Mouse (Mus musculus) megakaryocyte, adult 5-6 weeks (primary cell): ENCODE data around the gene Map3k13. TPM values are rescaled to one million over a fixed set of nuclear protein-coding genes. Genes with fewer than 3 reads are reported as not detected.

Experiments
- ATAC-seq: 2 replicates; pipeline ENCODE4 v1.8.0; 2016; ENCODE audit warnings: mild to moderate bottlenecking, inconsistent platforms; ENCODE audit not compliant: poor library complexity, severe bottlenecking
- total RNA-seq, 2 experiments: library from RNA; stranded (forward) in 1 of 2; stranded (reverse) in 1 of 2; fragments of 153-499, 151-499 nt in 1 of 2; fragments of 221-1000, 200-1000 nt in 1 of 2; gene quantifications; 2 replicates each; pipeline versions ENCODE4 v1.2.3 to v1.2.4; 2015 to 2017

Map3k13 gene
- total RNA-seq, 2 experiments from 2014 or later = 0.04 TPM; not detected in 1

DNA sequence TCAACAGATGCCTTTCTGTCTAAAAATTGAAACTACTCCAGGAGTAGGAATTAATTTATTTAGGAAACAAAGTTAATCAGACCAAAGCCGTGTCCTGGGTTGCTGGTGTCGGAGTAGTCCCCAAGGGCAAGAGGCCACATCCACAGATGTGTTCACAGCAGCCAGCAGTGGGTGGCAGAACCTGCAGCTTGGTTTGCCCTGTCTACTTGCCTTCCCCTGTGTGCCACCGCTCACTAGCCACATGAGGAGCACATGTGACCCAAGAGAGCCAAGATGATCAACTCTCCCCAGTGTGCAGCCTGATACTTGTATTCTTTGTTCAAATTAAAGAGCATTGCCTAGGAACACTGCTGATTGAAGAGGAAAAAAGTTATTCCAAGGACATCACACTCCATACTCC, 54.3 kb downstream of the Map3k13 start:
- ATAC-seq = no peak

DNA sequence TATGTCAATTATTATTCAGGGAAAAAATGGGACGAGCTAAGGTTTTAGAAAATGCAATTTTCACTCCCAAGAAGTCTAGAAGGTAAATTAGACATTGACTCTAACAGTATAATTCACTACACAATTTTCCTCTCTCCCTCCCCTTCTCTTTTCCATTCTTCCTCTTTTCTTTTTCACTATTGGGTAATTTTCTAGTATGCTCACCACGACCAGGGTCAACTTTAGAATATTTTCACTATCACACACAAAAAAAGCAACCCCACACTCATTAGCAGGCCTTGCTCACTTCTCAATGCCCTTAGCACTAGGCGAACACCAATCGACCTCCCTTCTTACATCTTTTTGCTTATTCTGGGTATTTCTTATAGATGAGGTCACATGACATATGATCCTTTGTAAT, 54.7 kb downstream of the Map3k13 start:
- peak; percentile 54; the same call in 1 of the 2 replicates for ATAC-seq

DNA sequence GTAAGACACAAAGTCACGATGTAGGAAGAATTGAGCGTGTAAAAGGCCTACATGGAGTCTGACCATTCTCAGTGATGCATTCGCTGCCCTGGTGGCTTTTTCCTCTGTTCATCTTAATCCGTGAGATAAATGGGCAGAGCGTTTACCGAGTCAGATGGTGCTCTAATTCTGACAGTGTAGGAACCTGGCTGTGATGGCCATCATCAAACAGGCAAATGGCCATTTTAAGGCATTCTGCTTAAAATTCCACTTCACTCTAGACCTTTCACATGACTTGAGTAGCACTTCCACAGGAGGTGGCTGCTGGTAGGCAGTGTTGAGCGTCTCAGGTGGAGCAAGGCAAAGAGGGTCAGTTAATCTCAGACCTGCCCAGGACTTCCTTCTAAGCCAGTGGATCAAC, 58.2 kb downstream of the Map3k13 start:
- ATAC-seq = no peak

DNA sequence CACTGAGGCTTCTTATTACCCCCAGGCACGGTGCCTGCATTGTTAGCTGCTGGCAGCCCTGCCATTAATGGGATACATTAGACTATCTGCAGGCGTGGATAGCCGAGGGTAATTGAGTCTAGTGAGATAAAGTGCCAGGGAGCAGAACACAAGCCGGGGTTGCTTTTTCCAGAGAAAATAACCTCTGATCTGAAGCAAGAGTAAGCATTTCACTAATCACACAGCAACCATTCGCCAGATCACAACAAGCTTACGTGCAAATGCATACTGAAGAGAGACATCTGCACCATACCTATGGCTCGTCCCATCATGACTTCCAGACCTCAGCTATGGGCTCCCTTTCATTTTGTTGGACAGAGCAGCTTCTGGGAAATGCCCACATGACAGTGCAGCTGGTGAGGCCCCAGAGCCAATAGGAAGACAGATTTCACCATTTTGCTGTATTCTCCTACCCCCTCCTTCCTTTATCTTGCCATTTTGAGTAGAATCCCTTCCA, 59.3 kb downstream of the Map3k13 start:
- ATAC-seq = no peak

DNA sequence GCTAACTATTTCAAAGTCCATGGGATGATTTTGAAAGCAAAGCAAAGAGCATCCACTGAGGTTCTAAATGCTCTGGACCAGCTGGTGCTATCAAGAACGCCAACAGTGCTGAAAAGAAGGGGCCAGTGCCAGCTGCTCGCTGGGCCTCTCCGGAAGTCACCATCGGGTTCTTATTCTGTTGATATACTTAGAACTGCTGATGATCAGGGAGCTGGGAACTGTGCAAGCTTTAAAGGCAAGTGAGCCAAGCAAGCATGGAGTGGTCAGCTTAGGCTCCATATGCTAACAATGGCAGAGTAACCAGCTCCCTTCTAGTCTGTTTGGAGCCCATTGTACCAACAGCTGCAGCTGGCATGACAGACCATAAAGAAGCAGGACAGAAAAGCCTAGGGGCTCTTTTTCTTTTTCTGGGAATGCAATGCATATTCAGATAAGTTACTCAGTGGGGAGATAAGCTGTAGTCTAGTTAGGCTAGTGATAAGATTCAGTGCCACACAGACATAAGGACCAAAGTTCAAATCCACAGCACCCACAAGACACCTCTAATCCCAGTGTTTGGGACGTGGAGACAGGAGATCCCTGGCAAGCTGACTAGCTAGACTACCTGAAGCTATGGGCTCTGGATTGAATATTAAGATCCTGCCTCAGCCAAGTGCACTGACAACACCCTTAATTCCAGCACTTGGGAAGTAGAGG, 60.6 kb downstream of the Map3k13 start:
- ATAC-seq = no peak

DNA sequence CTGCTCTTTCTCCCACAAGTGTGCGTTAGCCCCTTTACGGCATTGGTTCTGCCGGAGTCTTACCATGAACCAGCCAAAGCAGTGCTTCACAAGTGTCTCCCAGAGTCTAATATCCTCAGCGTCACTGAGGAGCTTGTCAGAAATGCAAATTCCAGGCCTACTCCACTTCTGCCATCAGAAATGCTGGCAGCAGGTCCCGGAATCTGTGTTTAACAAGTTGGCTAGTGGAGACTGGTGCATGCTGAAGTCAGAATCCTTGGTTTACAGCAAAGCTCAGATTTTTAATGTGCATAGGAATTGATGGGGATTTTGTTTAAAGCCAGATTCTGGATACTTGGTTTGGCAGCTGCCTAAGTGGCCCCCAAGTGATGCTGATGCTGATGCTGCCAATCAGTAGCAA, 62.0 kb downstream of the Map3k13 start:
- no peak for ATAC-seq

DNA sequence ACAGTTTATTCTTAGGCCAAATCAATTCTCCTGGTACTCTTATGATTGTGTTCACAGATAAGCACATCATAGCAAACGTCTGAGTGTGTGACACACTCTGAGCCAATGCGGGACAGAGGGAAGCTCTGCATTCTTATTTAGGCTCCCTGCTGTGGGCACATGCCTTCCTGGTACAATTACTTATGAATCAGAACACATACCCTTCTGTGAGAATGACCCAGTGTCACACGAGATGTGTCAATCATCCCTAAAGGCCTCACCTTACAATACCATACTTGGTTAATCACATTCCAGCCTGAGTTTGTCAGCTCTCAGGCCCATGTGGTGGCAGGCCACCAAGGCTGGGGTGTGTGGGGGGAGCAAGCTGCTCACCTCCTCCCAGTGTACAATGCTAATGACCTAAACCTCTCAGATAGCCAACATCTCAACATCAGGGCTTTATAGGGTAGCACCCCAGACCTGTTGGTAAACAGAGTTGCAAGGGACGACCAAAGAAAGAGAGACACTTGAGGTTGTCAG, 63.0 kb downstream of the Map3k13 start:
- ATAC-seq = no peak

DNA sequence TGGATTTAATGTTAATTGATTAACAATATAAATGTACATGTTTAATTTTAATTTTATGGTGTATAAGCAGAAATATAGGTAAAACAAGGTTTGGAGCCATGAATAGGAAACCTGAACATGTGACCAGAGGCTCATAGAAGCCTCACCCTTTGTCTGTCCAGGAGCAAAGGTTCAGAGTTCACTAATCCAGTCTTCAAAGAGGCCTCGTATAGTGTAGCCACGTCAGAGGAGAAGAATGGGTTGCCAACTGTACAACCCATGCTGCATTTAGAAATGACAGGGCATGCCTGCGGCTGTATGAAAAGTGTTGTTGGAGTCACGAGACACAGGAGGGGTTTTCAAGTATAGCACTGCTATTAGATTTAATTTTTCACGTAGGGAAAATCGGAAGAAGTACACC, 64.0 kb downstream of the Map3k13 start:
- ATAC-seq = no peak

DNA sequence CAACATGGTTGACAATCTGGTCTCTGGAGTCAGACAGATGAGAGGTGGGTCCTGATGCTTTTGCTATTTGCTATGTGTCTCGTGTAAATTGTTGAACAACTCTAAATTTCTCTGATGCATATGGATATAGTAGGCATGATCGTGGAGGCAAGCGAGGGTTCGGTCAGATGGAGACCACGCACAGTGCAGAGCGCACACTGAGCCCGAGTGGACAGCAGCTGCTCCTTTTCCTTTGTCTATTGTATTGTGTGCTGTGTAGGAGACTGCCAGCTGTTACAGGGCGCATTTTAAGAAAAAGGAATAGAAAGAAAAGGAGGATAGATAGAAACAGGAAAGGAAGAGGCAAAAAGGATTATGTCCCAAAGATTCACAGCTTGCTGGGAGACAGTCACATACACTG, 64.7 kb downstream of the Map3k13 start:
- ATAC-seq = no peak

DNA sequence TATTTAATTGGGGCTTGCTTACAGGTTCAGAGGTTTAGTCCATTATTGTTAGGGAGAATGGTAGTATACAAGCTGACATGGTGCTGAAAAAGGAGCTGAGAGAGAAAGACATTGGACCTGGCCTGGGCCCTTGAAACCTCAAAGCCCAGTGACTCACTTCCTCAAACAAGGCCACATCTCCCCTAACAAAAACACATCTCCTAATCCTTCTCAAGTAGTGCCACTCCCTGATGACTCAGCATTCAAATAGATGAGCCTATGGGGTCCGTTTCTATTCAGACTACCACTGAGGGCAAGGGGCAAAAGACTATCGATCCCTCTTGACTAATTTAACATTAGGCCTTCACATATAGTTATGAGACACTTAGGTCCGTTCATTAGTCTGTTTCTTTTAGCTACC, 68.3 kb downstream of the Map3k13 start:
- no peak for ATAC-seq

DNA sequence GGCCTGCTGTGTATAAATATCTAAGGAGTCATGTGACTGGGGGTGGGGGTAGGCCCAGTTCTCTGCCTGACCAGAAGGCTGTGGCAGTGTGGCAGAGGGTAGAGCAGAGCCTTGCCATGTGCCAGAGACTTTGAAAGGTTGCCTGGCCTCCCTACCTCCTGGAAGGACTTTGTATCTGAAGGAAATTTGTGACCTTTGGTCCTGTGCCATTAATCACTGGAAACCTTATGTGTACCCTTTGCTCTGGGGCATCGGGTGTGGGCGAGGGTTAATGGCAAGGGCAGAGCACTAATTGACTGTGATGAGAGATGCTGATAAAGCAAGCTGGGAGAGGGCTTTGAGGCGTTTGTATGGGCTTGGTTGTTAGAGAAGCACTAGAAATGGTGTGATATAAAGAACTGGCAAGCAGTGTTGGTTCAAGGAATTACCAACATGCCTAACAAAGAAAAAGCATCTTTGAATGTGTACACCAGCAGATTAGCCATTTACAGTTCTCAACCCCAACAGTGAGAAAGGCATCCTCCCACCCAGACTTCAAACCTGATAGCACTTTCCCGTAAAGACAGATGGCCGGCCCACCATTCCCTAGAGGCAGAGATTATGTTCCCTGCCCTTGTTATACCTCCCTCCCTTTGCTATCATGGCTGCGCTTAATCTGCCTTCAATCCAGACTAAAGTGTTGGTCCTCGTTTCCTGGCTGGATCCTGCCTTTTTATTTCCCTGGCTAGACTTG, 71.3 kb downstream of the Map3k13 start:
- no peak for ATAC-seq

DNA sequence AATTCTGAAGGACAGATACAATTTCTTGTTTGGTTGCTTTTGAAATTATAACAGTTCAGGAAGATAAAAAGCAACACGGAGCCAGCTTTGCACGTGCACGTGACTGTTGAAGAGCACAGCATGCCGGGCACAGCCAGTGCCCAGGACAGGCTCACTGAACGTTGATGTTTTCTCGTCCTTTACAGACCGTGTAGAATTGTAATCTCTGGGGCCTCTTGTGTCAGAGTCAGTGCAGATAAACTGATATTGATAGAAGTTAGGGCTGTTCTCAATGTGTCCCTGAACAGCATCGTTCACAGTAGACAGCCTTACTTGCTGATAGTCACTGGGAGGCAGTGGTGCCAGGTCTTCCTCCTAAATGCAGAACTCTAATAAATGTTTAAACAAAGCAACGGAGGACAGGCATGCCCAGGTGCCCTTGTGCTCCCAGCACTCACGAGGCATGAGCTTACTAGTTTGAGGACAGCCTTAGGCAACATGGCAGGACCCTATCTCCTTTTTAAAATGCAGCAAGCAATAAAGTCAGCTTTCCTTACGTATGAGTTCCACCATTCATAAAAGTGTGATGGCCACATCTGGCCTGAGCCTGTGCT, 71.9 kb downstream of the Map3k13 start:
- no peak for ATAC-seq

DNA sequence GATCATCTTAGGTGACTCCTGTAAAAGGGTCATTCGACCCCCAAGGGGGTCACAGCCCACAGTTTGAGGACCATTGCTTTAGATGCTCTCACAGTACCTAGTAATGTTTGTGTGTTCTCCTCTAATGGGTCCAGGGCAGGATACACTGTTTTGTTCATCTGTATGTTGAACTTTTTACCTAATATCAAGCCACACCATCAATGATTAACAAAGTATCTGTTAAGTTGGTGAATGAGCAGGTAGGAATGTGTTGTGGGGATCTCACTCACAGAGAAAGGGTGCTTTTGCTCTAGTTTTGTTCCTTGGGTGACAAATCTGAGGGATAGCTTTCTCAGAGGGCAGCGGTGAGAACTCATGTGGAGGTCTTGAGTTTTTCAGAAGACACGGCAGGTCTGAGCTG, 73.6 kb downstream of the Map3k13 start:
- ATAC-seq = no peak

DNA sequence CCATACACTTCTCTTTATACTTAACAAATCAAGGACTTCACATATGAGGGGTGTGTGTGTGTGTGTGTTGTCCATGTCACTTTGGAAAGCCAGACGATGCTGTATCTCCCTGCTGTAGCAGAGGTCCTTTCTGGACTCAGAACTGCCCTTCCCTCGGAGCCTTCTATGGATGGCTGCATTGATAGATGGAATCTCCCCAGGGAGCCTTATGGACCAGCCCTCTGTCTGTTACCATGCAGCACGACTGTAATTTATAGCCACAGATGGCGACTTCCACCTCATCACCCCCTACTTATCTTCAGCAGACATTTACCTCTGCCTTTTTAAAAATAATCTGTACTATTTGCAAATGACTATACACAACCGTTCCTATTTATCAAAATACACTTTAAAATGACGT, 74.5 kb downstream of the Map3k13 start:
- no peak for ATAC-seq

DNA sequence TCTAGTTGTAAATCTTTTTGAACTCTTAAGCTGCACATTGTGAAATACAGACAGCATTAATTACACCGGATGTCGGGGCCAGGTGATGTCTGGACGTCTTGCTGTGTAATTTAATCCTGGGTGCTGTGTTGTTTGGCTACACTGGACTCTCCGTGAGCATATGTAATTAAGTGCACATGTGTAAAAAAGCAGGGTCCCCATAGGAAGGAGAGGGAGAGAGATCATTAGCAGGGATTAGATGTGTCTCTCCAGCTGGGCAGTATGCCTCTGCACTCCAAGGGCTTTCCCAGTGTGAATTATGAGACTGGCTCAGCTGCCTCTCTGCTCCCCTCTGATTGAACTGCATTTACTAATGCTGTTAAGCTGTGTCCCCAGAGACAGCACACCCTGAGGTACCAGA, 75.7 kb downstream of the Map3k13 start:
- ATAC-seq = no peak

DNA sequence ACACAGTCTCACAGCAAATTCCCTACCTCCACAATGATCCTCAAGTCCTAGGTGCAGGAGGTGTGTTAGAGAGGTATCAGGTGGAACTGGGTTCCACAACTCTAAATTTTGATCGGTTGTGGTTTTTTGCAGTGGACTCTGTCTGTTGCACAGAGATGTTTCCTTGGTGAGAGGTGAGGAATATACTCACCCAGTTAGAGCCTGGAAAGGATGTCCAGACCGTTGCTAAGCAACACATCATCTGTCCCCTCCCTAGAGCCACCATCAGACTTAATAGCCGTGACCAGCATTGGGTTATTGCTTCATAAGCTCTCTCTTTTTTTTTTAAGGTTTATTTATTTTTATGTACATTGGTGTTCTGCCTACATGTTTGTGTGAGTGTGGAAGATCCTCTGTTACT, 83.6 kb downstream of the Map3k13 start:
- ATAC-seq = no peak

DNA sequence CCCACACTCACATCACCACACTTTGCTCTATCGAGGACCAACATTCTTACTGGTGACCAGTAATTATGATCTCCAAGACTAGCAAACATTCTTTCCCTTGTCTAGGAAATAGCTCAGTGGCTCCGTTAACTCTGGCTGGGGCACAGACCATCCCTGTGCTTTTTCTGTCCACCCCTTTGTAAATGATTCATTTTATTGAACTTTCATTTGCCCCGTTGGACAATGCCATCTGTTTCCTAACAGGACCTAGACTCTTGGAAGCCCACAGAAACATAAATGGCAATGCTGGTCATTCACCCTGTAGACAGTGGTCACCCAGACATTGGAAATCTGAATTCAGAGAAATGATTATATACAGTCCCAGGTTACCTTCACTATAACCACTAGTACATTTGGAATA, 84.7 kb downstream of the Map3k13 start:
- ATAC-seq = no peak

DNA sequence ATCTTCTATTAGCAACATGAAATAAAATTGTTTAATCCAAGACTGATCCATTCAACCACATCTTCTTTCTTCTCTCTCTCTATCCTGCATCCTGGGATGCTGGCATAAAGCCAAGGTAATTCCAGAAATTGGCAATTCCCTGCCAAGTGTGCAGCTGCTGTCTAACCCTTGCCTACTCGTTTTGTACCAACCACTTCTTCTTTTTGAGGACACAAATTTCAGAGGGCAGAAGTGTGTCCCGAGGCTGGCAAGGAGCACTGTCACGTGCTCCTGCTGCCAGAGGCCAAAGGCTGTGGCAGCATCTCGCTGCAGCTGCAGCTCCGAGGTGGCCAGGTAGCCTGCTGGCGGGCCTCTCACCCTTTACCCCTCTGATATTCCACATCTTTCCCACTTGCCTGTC, 87.0 kb downstream of the Map3k13 start:
- ATAC-seq = no peak

DNA sequence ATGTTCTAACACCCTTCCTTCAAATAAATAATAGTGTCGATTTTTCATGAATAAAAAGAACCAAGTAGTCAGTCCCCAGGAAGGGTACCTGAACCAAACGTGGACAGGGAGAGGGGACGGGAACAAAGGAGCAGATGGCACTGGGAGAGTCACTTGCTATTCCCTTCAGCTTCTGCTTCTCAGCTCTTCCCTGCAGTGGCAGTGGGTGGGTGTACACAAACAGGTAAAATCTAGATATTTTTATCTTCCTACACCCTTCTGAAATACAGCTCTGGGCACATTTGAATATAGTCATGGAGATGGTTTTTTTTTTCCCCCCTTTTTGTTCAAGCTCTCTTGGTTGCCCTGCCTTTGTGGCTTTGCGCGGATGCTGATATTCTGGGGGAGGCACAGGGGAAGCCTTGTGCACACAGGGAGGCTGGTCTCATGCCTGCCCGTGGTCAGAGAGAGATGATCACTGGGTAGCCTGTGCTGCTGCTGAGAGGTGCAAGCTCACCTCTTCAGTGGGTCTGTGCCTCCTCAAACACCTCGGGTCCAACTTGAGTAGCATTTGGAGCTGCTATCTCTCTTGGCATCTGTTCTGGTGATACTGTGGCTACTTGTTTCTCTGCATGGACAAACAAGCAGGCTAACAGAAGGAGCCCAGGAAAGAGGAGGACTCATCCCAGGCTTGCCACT, 87.6 kb downstream of the Map3k13 start:
- no peak for ATAC-seq

DNA sequence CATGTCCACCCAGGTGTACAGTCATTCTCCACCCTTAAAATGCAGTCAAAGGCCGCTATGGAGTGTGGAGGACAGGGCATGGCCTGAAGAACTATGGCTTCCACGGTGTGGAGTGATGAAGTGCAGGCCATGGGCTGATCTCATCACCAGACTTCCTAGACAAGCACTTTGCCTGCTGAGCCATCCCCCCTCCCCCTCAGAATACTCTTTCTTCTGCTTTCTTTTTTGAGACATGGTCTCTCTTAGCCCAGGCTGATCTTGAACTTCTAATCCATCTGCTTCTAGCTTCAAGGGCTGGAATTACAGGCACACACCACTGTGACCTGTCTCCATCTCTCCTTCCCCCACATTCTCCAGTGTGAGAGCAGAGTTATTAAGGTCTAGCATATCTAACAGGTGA, 93.5 kb downstream of the Map3k13 start:
- ATAC-seq = no peak

DNA sequence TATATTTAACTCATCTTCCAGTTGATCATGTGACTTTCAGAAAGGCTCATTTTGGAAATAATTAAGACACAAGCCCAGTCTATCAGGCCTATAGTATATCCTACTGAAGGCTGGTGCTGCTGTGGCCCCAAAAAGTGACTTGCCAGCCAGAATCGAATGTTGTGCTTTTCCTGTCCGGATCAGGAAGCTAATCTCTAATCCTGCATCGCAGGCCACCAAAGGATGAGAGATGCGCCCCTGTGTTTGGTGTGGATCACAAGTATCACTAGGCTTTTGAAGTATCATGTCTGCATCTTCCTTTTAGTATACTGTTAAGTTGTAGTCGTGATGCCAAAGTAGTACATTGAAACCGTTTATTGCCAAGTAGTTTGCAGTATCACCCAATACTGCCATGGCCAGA, 99.7 kb downstream of the Map3k13 start:
- ATAC-seq = no peak
